Comparison of ENCODE assay signal across 29 mouse cellular contexts in the genomic region with DNA sequence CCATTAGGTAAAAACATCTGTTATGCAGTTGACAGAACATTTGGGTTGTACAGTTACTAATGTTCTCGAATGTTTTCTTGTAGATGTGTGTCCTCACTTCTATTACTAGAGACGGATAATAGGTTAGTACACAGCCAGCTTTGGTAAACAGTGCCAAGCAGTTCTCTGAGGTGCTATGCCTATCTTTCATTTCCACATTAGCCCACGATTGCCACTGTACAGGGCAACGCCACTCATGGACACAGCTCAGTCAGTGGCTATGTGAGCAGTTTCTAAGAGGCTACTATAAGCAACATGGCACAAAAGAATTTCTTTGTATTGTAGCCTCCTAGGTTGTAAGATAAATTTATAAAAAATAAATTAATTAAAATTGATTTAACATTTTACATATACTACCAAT.
DNase-seq lines count a peak whose midpoint lies in the region; ATAC-seq lines count a peak whose summit lies in the region.
"Had no signal": no experiment of that assay in that cellular context is flagged by ENCODE, and none has a peak within 500 bp of the region (broad histone marks: within the 10 kb centered on the region; RNA-seq: fewer than 3 reads in every experiment).

No protein-coding gene starts in this region.

- no peaks in the 10 kb centered on the region for H3K27me3 ChIP-seq in hindbrain, embryonic 13.5 days
- no peaks in the 10 kb centered on the region for H3K27me3 ChIP-seq in hindbrain, embryonic 11.5 days (ENCODE audit: control insufficient read depth, insufficient read depth, low read length)
- no peaks in the 10 kb centered on the region for H3K27me3 ChIP-seq in midbrain, embryonic 15.5 days (replicated peaks)
- no peaks in the 10 kb centered on the region for H3K27me3 ChIP-seq in midbrain, embryonic 11.5 days (ENCODE audit: control insufficient read depth, insufficient read depth, low read length)
- H3K27me3 ChIP-seq in liver, embryonic 15.5 days: no peaks in the 10 kb centered on the region
- no peaks in the 10 kb centered on the region for H3K27me3 ChIP-seq in neural tube, embryonic 14.5 days (ENCODE audit: control insufficient read depth, insufficient read depth, low read length)
- no peaks in the 10 kb centered on the region for H3K27me3 ChIP-seq in kidney, embryonic 14.5 days (ENCODE audit: control insufficient read depth, insufficient read depth, low read length)
- H3K27me3 ChIP-seq: CH12.LX; heart, embryonic 15.5 days; limb, embryonic 13.5 days; midbrain, embryonic 12.5 days; Patski had no signal

- H3K27ac ChIP-seq in hindbrain, embryonic 13.5 days: peak overlapping the region; percentile 70
- H3K27ac ChIP-seq in hindbrain, embryonic 11.5 days (ENCODE audit: low read depth, low read length): no peak overlapping the region
- H3K27ac ChIP-seq in midbrain, embryonic 15.5 days: 0 out of 2 replicates have a peak overlapping the region, but pooled peaks have one; percentile 38
- no peak overlapping the region for H3K27ac ChIP-seq in midbrain, embryonic 11.5 days (ENCODE audit: low read depth, low read length)
- 0 out of 2 replicates have a peak overlapping the region, but pooled peaks have one; percentile 4 for H3K27ac ChIP-seq in liver, embryonic 15.5 days (replicated peaks)
- peak overlapping the region; percentile 44; the same call in 1 of the 2 replicates for H3K27ac ChIP-seq in neural tube, embryonic 14.5 days (ENCODE audit: low read depth, low read length)
- no peak overlapping the region for H3K27ac ChIP-seq in kidney, embryonic 14.5 days (ENCODE audit: low read depth, low read length)
- H3K27ac ChIP-seq: gastrocnemius, adult 2 months; heart, embryonic 15.5 days; kidney, postnatal 0 days; limb, embryonic 13.5 days had no signal

- peaks cover 15% of the 10 kb centered on the region for H3K4me1 ChIP-seq in hindbrain, embryonic 13.5 days (replicated peaks)
- H3K4me1 ChIP-seq in hindbrain, embryonic 11.5 days (replicated peaks; ENCODE audit: control insufficient read depth, insufficient read depth, low read length): no peaks in the 10 kb centered on the region
- H3K4me1 ChIP-seq in midbrain, embryonic 15.5 days: peaks cover 9% of the 10 kb centered on the region
- H3K4me1 ChIP-seq in midbrain, embryonic 11.5 days (ENCODE audit: control insufficient read depth, insufficient read depth, low read length): peaks cover 3% of the 10 kb centered on the region; the same call in 1 of the 2 replicates
- peaks cover 24% of the 10 kb centered on the region for H3K4me1 ChIP-seq in liver, embryonic 15.5 days (replicated peaks)
- peaks cover 13% of the 10 kb centered on the region for H3K4me1 ChIP-seq in neural tube, embryonic 14.5 days (ENCODE audit: control insufficient read depth, insufficient read depth, low read length)
- H3K4me1 ChIP-seq in kidney, embryonic 14.5 days (ENCODE audit: control insufficient read depth, insufficient read depth, low read length): no peaks in the 10 kb centered on the region
- H3K4me1 ChIP-seq: heart, embryonic 15.5 days; limb, embryonic 13.5 days had no signal

- DNase-seq in hindbrain, embryonic 11.5 days (ENCODE audit: low spot score): no peak
- DNase-seq in midbrain, embryonic 11.5 days (ENCODE audit: low spot score, missing footprints): no peak
- no peak for DNase-seq in lung, postnatal 4 days
- DNase-seq: adrenal gland, adult 8-10 months; B cell, adult 2 months; cerebellum, adult 2 months; cerebellum, postnatal 25 days; embryo, embryonic 11 days; gastrocnemius, adult 2 months; heart, postnatal 4 days; kidney, adult 18-20 months; layer of hippocampus, adult 9-11 months; lung, embryonic 14.5 days; lung, postnatal 36 days; retina, postnatal 1 day; thymus, postnatal 14 days had no signal

- no peaks in the 10 kb centered on the region for H3K9me3 ChIP-seq in hindbrain, embryonic 13.5 days
- H3K9me3 ChIP-seq in hindbrain, embryonic 11.5 days (ENCODE audit: control insufficient read depth, low read length): no peaks in the 10 kb centered on the region
- no peaks in the 10 kb centered on the region for H3K9me3 ChIP-seq in midbrain, embryonic 15.5 days
- H3K9me3 ChIP-seq in midbrain, embryonic 11.5 days (ENCODE audit: control insufficient read depth, low read length): no peaks in the 10 kb centered on the region
- H3K9me3 ChIP-seq in liver, embryonic 15.5 days (replicated peaks): no peaks in the 10 kb centered on the region
- no peaks in the 10 kb centered on the region for H3K9me3 ChIP-seq in neural tube, embryonic 14.5 days (ENCODE audit: control insufficient read depth, low read length)
- H3K9me3 ChIP-seq in kidney, embryonic 14.5 days (ENCODE audit: control insufficient read depth, low read length): no peaks in the 10 kb centered on the region
- H3K9me3 ChIP-seq: G1E; heart, embryonic 15.5 days; limb, embryonic 13.5 days; midbrain, embryonic 12.5 days had no signal

- 68% methylated on average over 4 of the region's 4 CpGs for WGBS in hindbrain, embryonic 13.5 days
- WGBS in hindbrain, embryonic 11.5 days: 87% methylated on average over 4 of the region's 4 CpGs
- WGBS in midbrain, embryonic 15.5 days: 76% methylated on average over 4 of the region's 4 CpGs
- WGBS in midbrain, embryonic 11.5 days: 86% methylated on average over 4 of the region's 4 CpGs
- WGBS in liver, embryonic 15.5 days (ENCODE audit: insufficient replicate concordance): 38% methylated on average over 4 of the region's 4 CpGs
- 56% methylated on average over 4 of the region's 4 CpGs for WGBS in neural tube, embryonic 14.5 days
- 82% methylated on average over 4 of the region's 4 CpGs for WGBS in kidney, embryonic 14.5 days

- no peak overlapping the region for H3K9ac ChIP-seq in hindbrain, embryonic 13.5 days
- no peak overlapping the region for H3K9ac ChIP-seq in hindbrain, embryonic 11.5 days (ENCODE audit: low read depth, low read length)
- no peak overlapping the region for H3K9ac ChIP-seq in midbrain, embryonic 15.5 days
- H3K9ac ChIP-seq in midbrain, embryonic 11.5 days (ENCODE audit: low read length): no peak overlapping the region
- no peak overlapping the region for H3K9ac ChIP-seq in liver, embryonic 15.5 days
- H3K9ac ChIP-seq in neural tube, embryonic 14.5 days (replicated peaks; ENCODE audit: low read depth, low read length): no peak overlapping the region
- H3K9ac ChIP-seq in kidney, embryonic 14.5 days (ENCODE audit: low read depth, low read length): no peak overlapping the region
- H3K9ac ChIP-seq: heart, embryonic 15.5 days; limb, embryonic 13.5 days; lung, embryonic 14.5 days; midbrain, embryonic 12.5 days had no signal

- ATAC-seq in hindbrain, embryonic 13.5 days (ENCODE audit: low FRiP score): no peak
- no peak for ATAC-seq in hindbrain, embryonic 11.5 days (ENCODE audit: low FRiP score)
- ATAC-seq in midbrain, embryonic 15.5 days (replicated peaks): no peak
- no peak for ATAC-seq in midbrain, embryonic 11.5 days (ENCODE audit: low FRiP score)
- peak; percentile 84 for ATAC-seq in liver, embryonic 15.5 days (ENCODE audit: insufficient read depth)
- 0 out of 2 replicates have a peak, but pooled peaks have one; percentile 49 for ATAC-seq in neural tube, embryonic 14.5 days (ENCODE audit: low read depth)
- no peak for ATAC-seq in kidney, embryonic 14.5 days (ENCODE audit: low FRiP score, low TSS enrichment)
- ATAC-seq: inflammation-experienced regulatory T-cells, adult 6 months; Patski had no signal

- no peak overlapping the region for H3K4me3 ChIP-seq in hindbrain, embryonic 13.5 days
- H3K4me3 ChIP-seq in hindbrain, embryonic 11.5 days (ENCODE audit: low read depth, low read length): no peak overlapping the region
- no peak overlapping the region for H3K4me3 ChIP-seq in midbrain, embryonic 15.5 days
- H3K4me3 ChIP-seq in midbrain, embryonic 11.5 days (ENCODE audit: low read depth, low read length): no peak overlapping the region
- no peak overlapping the region for H3K4me3 ChIP-seq in liver, embryonic 15.5 days (replicated peaks)
- H3K4me3 ChIP-seq in neural tube, embryonic 14.5 days (ENCODE audit: low read depth, low read length): no peak overlapping the region
- no peak overlapping the region for H3K4me3 ChIP-seq in kidney, embryonic 14.5 days (ENCODE audit: low read length)
- H3K4me3 ChIP-seq: gastrocnemius, adult 2 months; heart, embryonic 15.5 days; limb, embryonic 13.5 days; midbrain, embryonic 12.5 days had no signal

- no peak overlapping the region for H3K4me2 ChIP-seq in hindbrain, embryonic 13.5 days
- H3K4me2 ChIP-seq in hindbrain, embryonic 11.5 days (replicated peaks; ENCODE audit: low read depth, low read length): no peak overlapping the region
- no peak overlapping the region for H3K4me2 ChIP-seq in midbrain, embryonic 15.5 days
- no peak overlapping the region for H3K4me2 ChIP-seq in midbrain, embryonic 11.5 days
- H3K4me2 ChIP-seq in liver, embryonic 15.5 days: no peak overlapping the region
- H3K4me2 ChIP-seq in neural tube, embryonic 14.5 days (ENCODE audit: low read depth, low read length): no peak overlapping the region
- no peak overlapping the region for H3K4me2 ChIP-seq in kidney, embryonic 14.5 days (replicated peaks; ENCODE audit: low read depth, low read length)
- H3K4me2 ChIP-seq: heart, embryonic 15.5 days; limb, embryonic 13.5 days; lung, embryonic 14.5 days; midbrain, embryonic 12.5 days had no signal

- H3K36me3 ChIP-seq in hindbrain, embryonic 13.5 days: no peaks in the 10 kb centered on the region
- no peaks in the 10 kb centered on the region for H3K36me3 ChIP-seq in hindbrain, embryonic 11.5 days (ENCODE audit: control insufficient read depth, insufficient read depth, low read length)
- no peaks in the 10 kb centered on the region for H3K36me3 ChIP-seq in midbrain, embryonic 15.5 days (replicated peaks)
- no peaks in the 10 kb centered on the region for H3K36me3 ChIP-seq in midbrain, embryonic 11.5 days (ENCODE audit: control insufficient read depth, insufficient read depth, low read length)
- H3K36me3 ChIP-seq in liver, embryonic 15.5 days (replicated peaks): 0 out of 2 replicates have a peak, but pooled peaks cover 4% of the 10 kb centered on the region
- no peaks in the 10 kb centered on the region for H3K36me3 ChIP-seq in neural tube, embryonic 14.5 days (ENCODE audit: control insufficient read depth, insufficient read depth, low read length)
- no peaks in the 10 kb centered on the region for H3K36me3 ChIP-seq in kidney, embryonic 14.5 days (ENCODE audit: control insufficient read depth, insufficient read depth, low read length)
- H3K36me3 ChIP-seq: heart, embryonic 15.5 days; limb, embryonic 13.5 days; midbrain, embryonic 12.5 days had no signal

Comparison
In these comparisons a context has a peak if more than half of its experiments do, and no peak if none do; other contexts are left out.
1. H3K27ac ChIP-seq: peak in hindbrain, embryonic 13.5 days (single experiment), midbrain, embryonic 15.5 days (single experiment), liver, embryonic 15.5 days (single experiment) and neural tube, embryonic 14.5 days (single experiment); none in hindbrain, embryonic 11.5 days (single experiment), midbrain, embryonic 11.5 days (single experiment) and kidney, embryonic 14.5 days (single experiment).
2. ATAC-seq: peak in liver, embryonic 15.5 days (single experiment) and neural tube, embryonic 14.5 days (single experiment); none in hindbrain, embryonic 13.5 days (single experiment), hindbrain, embryonic 11.5 days (single experiment), midbrain, embryonic 15.5 days (single experiment), midbrain, embryonic 11.5 days (single experiment) and kidney, embryonic 14.5 days (single experiment).